Mouse (Mus musculus): ENCODE results near the gene Ntf3. TPM values are rescaled to one million over a fixed set of nuclear protein-coding genes. Genes with fewer than 3 reads are reported as not detected.

The Ntf3 gene
- polyA plus RNA-seq, 1 experiment from 2014 or later: 4.7 TPM

GRCm38 (mm10) chr6:126110892-126111835 is 55.5 kb downstream of the Ntf3 start:
- no peak overlapping the region for H3K4me3 ChIP-seq (replicated peaks; ENCODE audit: low read length)
- no peak overlapping the region for H3K27ac ChIP-seq (ENCODE audit: low read length)
- WGBS: 87% methylated on average over 15 of the region's 15 CpGs
- peaks cover 6% of the 10 kb centered on the region; the same call in 1 of the 2 replicates for H3K4me1 ChIP-seq (replicated peaks; ENCODE audit: control insufficient read depth, insufficient read depth, low read length)
- no peaks in the 10 kb centered on the region for H3K9me3 ChIP-seq (ENCODE audit: control insufficient read depth, low read length)
- no peaks in the 10 kb centered on the region for H3K27me3 ChIP-seq (replicated peaks; ENCODE audit: control insufficient read depth, insufficient read depth, low read length)
- H3K36me3 ChIP-seq (ENCODE audit: control insufficient read depth, insufficient read depth): no peaks in the 10 kb centered on the region
- no peak for ATAC-seq
- no peak overlapping the region for H3K4me2 ChIP-seq (ENCODE audit: low read length)
- no peak overlapping the region for H3K9ac ChIP-seq (replicated peaks; ENCODE audit: low read depth, low read length)

GRCm38 (mm10) chr6:126109184-126109583 is 57.5 kb downstream of the Ntf3 start:
- 67% methylated on average over 5 of the region's 5 CpGs for WGBS
- H3K4me3 ChIP-seq (replicated peaks; ENCODE audit: low read length): no peak overlapping the region
- H3K27ac ChIP-seq (ENCODE audit: low read length): no peak overlapping the region

DNA sequence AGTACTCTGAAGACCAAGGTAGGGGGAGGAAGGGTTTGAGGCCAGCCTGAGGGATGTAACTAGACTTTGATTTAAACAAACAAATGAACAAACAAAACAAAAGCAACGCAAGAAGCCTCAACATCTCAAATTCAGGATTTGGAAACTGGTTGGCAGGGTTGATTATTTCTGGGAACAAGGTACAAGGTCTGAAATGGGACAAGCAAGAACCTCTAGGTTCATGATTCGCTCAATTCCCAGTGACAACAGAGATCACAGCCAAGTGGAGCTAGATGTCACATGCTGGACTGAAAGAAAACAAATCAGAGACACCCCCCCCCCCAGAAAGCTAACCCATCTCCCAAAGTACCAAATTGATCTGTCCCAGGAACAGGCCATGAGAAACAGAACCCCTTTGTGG is 57.9 kb downstream of the Ntf3 start:
- no peak overlapping the region for H3K9ac ChIP-seq (replicated peaks; ENCODE audit: low read depth, low read length)
- no peaks in the 10 kb centered on the region for H3K27me3 ChIP-seq (replicated peaks; ENCODE audit: control insufficient read depth, insufficient read depth, low read length)
- no peak overlapping the region for H3K4me3 ChIP-seq (replicated peaks; ENCODE audit: low read length)
- H3K4me2 ChIP-seq (ENCODE audit: low read length): no peak overlapping the region
- 93% methylated on average over 2 of the region's 2 CpGs for WGBS
- H3K4me1 ChIP-seq (replicated peaks; ENCODE audit: control insufficient read depth, insufficient read depth, low read length): peaks cover 6% of the 10 kb centered on the region; the same call in 1 of the 2 replicates
- no peaks in the 10 kb centered on the region for H3K36me3 ChIP-seq (ENCODE audit: control insufficient read depth, insufficient read depth)
- no peaks in the 10 kb centered on the region for H3K9me3 ChIP-seq (ENCODE audit: control insufficient read depth, low read length)
- no peak for ATAC-seq
- no peak overlapping the region for H3K27ac ChIP-seq (ENCODE audit: low read length)

More at GRCm38 (mm10) chr6:126109184-126109583, 57.5 kb downstream of the Ntf3 start:
- Histone ChIP-seq H3K36me3 (ENCODE audit: control insufficient read depth, insufficient read depth) (no peaks in the 10 kb centered on the region), H3K27me3 (replicated peaks; ENCODE audit: control insufficient read depth, insufficient read depth, low read length) (no peaks in the 10 kb centered on the region), H3K4me1 (replicated peaks; ENCODE audit: control insufficient read depth, insufficient read depth, low read length) (peaks cover 6% of the 10 kb centered on the region; the same call in 1 of the 2 replicates), H3K4me2 (ENCODE audit: low read length) (no peak overlapping the region), H3K9ac (replicated peaks; ENCODE audit: low read depth, low read length) (no peak overlapping the region), H3K9me3 (ENCODE audit: control insufficient read depth, low read length) (no peaks in the 10 kb centered on the region)
- no peak for ATAC-seq

GRCm38 (mm10) chr6:126107398-126107797 is 59.3 kb downstream of the Ntf3 start:
- Histone ChIP-seq H3K27me3 (replicated peaks; ENCODE audit: control insufficient read depth, insufficient read depth, low read length) (no peaks in the 10 kb centered on the region), H3K9me3 (ENCODE audit: control insufficient read depth, low read length) (no peaks in the 10 kb centered on the region), H3K4me3 (replicated peaks; ENCODE audit: low read length) (no peak overlapping the region), H3K4me1 (replicated peaks; ENCODE audit: control insufficient read depth, insufficient read depth, low read length) (peaks cover 6% of the 10 kb centered on the region; the same call in 1 of the 2 replicates), H3K36me3 (ENCODE audit: control insufficient read depth, insufficient read depth) (no peaks in the 10 kb centered on the region), H3K9ac (replicated peaks; ENCODE audit: low read depth, low read length) (no peak overlapping the region), H3K4me2 (ENCODE audit: low read length) (no peak overlapping the region), H3K27ac (ENCODE audit: low read length) (no peak overlapping the region)
- ATAC-seq: no peak
- 68% methylated on average over 2 of the region's 2 CpGs for whole genome bisulfite sequencing

DNA sequence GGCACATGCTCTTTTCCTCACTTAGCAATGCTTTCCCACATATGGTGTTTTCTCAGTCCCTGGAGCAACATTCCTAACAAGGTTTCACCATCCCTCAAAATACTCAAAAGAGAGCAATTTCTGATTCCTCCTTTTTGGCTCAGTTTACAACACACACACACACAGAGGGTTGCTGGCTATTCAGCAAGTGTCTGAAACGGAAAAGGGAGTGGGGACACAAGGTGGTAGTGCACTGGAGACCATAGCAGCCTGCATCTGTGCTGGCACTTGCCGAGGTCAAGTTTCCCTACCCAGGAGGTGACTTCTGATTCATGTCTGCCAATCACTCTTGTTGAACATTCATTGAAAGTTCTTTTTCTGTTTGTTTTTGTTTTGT is 59.9 kb downstream of the Ntf3 start:
- ATAC-seq: peak; percentile 59
- Histone ChIP-seq H3K4me3 (replicated peaks; ENCODE audit: low read length) (no peak overlapping the region), H3K9ac (replicated peaks; ENCODE audit: low read depth, low read length) (no peak overlapping the region), H3K4me1 (replicated peaks; ENCODE audit: control insufficient read depth, insufficient read depth, low read length) (peaks cover 6% of the 10 kb centered on the region; the same call in 1 of the 2 replicates), H3K27ac (ENCODE audit: low read length) (no peak overlapping the region), H3K9me3 (ENCODE audit: control insufficient read depth, low read length) (no peaks in the 10 kb centered on the region), H3K27me3 (replicated peaks; ENCODE audit: control insufficient read depth, insufficient read depth, low read length) (no peaks in the 10 kb centered on the region), H3K36me3 (ENCODE audit: control insufficient read depth, insufficient read depth) (no peaks in the 10 kb centered on the region), H3K4me2 (ENCODE audit: low read length) (no peak overlapping the region)
- 59% methylated on average over 2 of the region's 2 CpGs for WGBS

DNA sequence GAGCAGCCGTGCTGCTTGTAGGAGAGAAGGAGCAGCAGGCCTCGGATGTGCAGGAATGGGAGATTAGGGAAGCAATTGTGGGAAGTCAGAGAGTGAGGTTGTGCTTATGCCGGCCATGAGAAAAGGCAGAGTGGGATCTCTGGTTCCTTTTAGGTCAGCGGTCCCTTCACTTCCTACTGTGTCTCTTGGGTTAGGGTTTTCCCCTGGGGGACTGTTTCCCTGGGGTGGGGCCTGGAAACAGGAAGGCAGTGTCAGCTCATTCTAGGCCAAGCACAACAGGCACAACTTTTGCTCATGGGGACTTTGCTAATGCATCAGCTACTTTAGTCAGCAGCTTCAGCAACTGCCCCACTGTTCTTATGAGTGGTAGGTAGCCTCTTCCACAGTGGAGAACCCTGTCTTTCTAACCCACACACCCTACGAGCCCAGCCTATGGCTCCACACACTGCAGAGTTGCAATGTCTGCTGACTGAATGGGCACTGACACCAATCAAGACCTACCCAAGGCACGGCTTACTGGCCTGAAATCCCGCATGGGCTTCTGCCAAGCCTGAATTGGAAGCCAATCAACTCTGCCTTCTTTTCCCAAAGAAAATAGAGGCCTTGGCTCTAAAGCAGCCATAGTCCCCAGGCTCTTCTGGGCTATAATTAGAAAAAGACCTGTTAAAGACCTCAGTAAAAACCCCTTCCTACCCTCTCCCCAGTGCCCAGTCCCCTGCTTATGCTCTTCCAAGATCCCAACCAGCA is 60.5 kb downstream of the Ntf3 start:
- Histone ChIP-seq H3K36me3 (ENCODE audit: control insufficient read depth, insufficient read depth) (no peaks in the 10 kb centered on the region), H3K27ac (ENCODE audit: low read length) (no peak overlapping the region), H3K4me3 (replicated peaks; ENCODE audit: low read length) (no peak overlapping the region), H3K9ac (replicated peaks; ENCODE audit: low read depth, low read length) (no peak overlapping the region), H3K4me2 (ENCODE audit: low read length) (no peak overlapping the region), H3K27me3 (replicated peaks; ENCODE audit: control insufficient read depth, insufficient read depth, low read length) (no peaks in the 10 kb centered on the region), H3K9me3 (ENCODE audit: control insufficient read depth, low read length) (no peaks in the 10 kb centered on the region), H3K4me1 (replicated peaks; ENCODE audit: control insufficient read depth, insufficient read depth, low read length) (peaks cover 6% of the 10 kb centered on the region; the same call in 1 of the 2 replicates)
- ATAC-seq: peak; percentile 88
- WGBS: 66% methylated on average over 7 of the region's 7 CpGs

DNA sequence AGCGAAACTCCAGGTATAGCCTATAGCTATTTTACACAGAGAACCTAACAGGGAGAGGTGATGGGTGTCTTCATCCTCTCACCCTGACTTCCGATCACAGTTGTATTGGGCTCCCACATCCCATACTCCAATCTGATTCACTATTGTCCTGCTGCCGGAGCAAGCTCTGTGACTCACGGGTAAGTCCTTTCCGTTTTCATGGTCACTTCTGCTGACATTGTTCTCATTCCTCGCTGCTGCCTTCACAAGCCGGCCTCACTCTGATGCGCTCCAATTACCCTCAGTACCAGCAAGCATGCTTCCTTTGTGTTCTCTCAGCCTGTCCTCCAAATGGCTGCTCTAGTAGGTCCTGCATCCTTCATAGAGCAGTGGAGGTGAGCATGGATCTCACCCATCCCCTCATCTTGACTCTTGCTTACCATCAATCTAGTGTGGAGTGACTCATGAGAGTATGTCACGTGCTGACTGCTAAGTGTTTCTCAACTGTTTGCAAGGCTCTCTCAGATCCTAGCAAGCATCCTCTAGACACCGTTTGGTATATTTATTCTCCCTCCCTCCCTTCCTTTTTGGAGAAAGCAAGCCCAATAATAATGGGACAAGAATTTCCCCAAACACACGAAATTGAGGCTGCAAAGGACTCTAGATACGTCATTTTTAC is 61.5 kb downstream of the Ntf3 start:
- no peak for ATAC-seq
- no peak overlapping the region for H3K4me3 ChIP-seq (replicated peaks; ENCODE audit: low read length)
- no peak overlapping the region for H3K9ac ChIP-seq (replicated peaks; ENCODE audit: low read depth, low read length)
- peaks cover 6% of the 10 kb centered on the region; the same call in 1 of the 2 replicates for H3K4me1 ChIP-seq (replicated peaks; ENCODE audit: control insufficient read depth, insufficient read depth, low read length)
- H3K36me3 ChIP-seq (ENCODE audit: control insufficient read depth, insufficient read depth): no peaks in the 10 kb centered on the region
- no peaks in the 10 kb centered on the region for H3K9me3 ChIP-seq (ENCODE audit: control insufficient read depth, low read length)
- H3K27me3 ChIP-seq (replicated peaks; ENCODE audit: control insufficient read depth, insufficient read depth, low read length): no peaks in the 10 kb centered on the region
- H3K27ac ChIP-seq (ENCODE audit: low read length): no peak overlapping the region
- H3K4me2 ChIP-seq (ENCODE audit: low read length): no peak overlapping the region
- WGBS: 84% methylated on average over 12 of the region's 12 CpGs

DNA sequence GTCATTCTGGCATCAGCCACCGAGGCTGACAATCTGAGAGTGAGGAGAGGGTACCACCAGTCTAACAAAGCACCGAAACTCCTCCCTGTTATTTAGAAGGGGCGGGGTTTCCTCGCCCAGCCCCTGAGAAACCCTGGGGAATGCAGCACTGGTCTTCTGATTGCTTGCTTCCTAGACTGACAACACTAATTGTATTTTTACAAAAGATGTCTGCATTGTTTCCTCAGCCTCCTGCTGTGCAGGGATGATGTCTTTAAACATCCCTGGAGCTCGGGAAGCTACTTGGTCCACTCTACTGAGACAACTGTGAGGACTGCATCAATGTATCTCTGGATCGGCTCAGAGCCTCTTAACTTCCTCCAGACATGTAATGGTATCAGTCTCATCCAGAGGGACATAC is 64.1 kb downstream of the Ntf3 start:
- no peaks in the 10 kb centered on the region for H3K27me3 ChIP-seq (replicated peaks; ENCODE audit: control insufficient read depth, insufficient read depth, low read length)
- H3K4me3 ChIP-seq (replicated peaks; ENCODE audit: low read length): no peak overlapping the region
- WGBS: 69% methylated on average over 6 of the region's 6 CpGs
- H3K4me1 ChIP-seq (replicated peaks; ENCODE audit: control insufficient read depth, insufficient read depth, low read length): peaks cover 6% of the 10 kb centered on the region; the same call in 1 of the 2 replicates
- no peaks in the 10 kb centered on the region for H3K36me3 ChIP-seq (ENCODE audit: control insufficient read depth, insufficient read depth)
- H3K4me2 ChIP-seq (ENCODE audit: low read length): no peak overlapping the region
- H3K27ac ChIP-seq (ENCODE audit: low read length): no peak overlapping the region
- H3K9me3 ChIP-seq (ENCODE audit: control insufficient read depth, low read length): no peaks in the 10 kb centered on the region
- no peak overlapping the region for H3K9ac ChIP-seq (replicated peaks; ENCODE audit: low read depth, low read length)
- no peak for ATAC-seq

DNA sequence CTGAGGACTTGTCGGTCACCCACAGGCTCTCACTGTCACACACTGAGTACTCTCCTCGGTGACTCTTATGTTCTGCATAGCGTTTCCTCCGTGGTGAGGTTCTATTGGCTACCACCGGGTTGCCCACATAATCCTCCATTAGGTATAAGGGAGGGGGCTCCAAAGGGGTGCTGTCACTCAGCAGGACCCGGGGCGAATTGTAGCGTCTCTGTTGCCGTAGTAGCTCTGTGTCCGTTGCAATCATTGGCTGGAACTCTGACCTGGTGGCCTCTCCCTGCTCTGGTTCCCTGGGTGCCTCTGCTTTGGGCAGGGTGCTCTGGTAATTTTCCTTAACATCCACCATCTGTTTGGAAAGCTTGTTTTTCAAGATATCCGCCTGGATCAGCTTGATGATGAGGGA is 64.7 kb downstream of the Ntf3 start:
- WGBS: 94% methylated on average over 11 of the region's 11 CpGs
- Histone ChIP-seq H3K27me3 (replicated peaks; ENCODE audit: control insufficient read depth, insufficient read depth, low read length) (no peaks in the 10 kb centered on the region), H3K4me1 (replicated peaks; ENCODE audit: control insufficient read depth, insufficient read depth, low read length) (peaks cover 6% of the 10 kb centered on the region; the same call in 1 of the 2 replicates), H3K9ac (replicated peaks; ENCODE audit: low read depth, low read length) (no peak overlapping the region), H3K9me3 (ENCODE audit: control insufficient read depth, low read length) (no peaks in the 10 kb centered on the region), H3K4me2 (ENCODE audit: low read length) (no peak overlapping the region), H3K36me3 (ENCODE audit: control insufficient read depth, insufficient read depth) (no peaks in the 10 kb centered on the region), H3K4me3 (replicated peaks; ENCODE audit: low read length) (no peak overlapping the region), H3K27ac (ENCODE audit: low read length) (no peak overlapping the region)
- ATAC-seq: no peak

Data from forebrain, embryonic 16.5 days (tissue).